ENCODE assay signal across 14 mouse cellular contexts in genomic region chr4:141871333-141871725, GRCm38 (mm10). TPM values are rescaled to one million over a fixed set of nuclear protein-coding genes. Genes with fewer than 3 reads are reported as not detected.
A peak's percentile ranks its signal among the peaks of the same experiment; 100 is the strongest.
DNase-seq lines count a peak whose midpoint lies in the region; ATAC-seq lines count a peak whose summit lies in the region.
"Had no signal": no experiment of that assay in that cellular context is flagged by ENCODE, and none has a peak within 500 bp of the region (broad histone marks: within the 10 kb centered on the region; RNA-seq: fewer than 3 reads in every experiment).

No protein-coding gene starts in this region.

- WGBS in hindbrain, embryonic 13.5 days, result 92% methylated on average over 3 of the region's 3 CpGs
- 87% methylated on average over 3 of the region's 3 CpGs for WGBS in hindbrain, embryonic 10.5 days
- 83% methylated on average over 3 of the region's 3 CpGs for WGBS in heart, embryonic 16.5 days

- peak overlapping the region; percentile 75 for H3K4me3 ChIP-seq in hindbrain, embryonic 13.5 days
- no peak overlapping the region for H3K4me3 ChIP-seq in hindbrain, embryonic 10.5 days
- no peak overlapping the region for H3K4me3 ChIP-seq in brown adipose tissue, adult 24 weeks (ENCODE audit: insufficient read depth, low read depth, low read length)
- no peak overlapping the region; the same call in 1 of the 2 replicates for H3K4me3 ChIP-seq in heart, embryonic 16.5 days (ENCODE audit: low read length)
- H3K4me3 ChIP-seq: myocyte had no signal

- H3K9ac ChIP-seq in hindbrain, embryonic 13.5 days, result peak overlapping the region; percentile 92; the same call in 1 of the 2 replicates
- no peak overlapping the region for H3K9ac ChIP-seq in heart, embryonic 16.5 days (ENCODE audit: low read length)

- peaks cover 92% of the 10 kb centered on the region for H3K4me1 ChIP-seq in hindbrain, embryonic 13.5 days (replicated peaks)
- H3K4me1 ChIP-seq in hindbrain, embryonic 10.5 days (replicated peaks), result peaks cover 70% of the 10 kb centered on the region
- H3K4me1 ChIP-seq in brown adipose tissue, adult 24 weeks (ENCODE audit: control insufficient read depth, insufficient read depth, insufficient read length, low read length), result peaks cover 21% of the 10 kb centered on the region; the same call in 1 of the 2 replicates
- peaks cover 69% of the 10 kb centered on the region for H3K4me1 ChIP-seq in heart, embryonic 16.5 days (ENCODE audit: control insufficient read depth, insufficient read depth, low read length)

- no peak for ATAC-seq in hindbrain, embryonic 13.5 days (ENCODE audit: low FRiP score)
- ATAC-seq in heart, embryonic 16.5 days (replicated peaks; ENCODE audit: extremely low read depth, insufficient read depth, low FRiP score), result no peak
- ATAC-seq in megakaryocyte, adult 5-6 weeks (ENCODE audit: poor library complexity, severe bottlenecking), result 0 out of 2 replicates have a peak, but pooled peaks have one; percentile 5

- peak overlapping the region; percentile 91 for H3K4me2 ChIP-seq in hindbrain, embryonic 13.5 days
- H3K4me2 ChIP-seq in heart, embryonic 16.5 days (ENCODE audit: low read depth, low read length), result peak overlapping the region; percentile 100; the same call in 1 of the 2 replicates

- H3K27ac ChIP-seq in hindbrain, embryonic 13.5 days, result peak overlapping the region; percentile 78
- no peak overlapping the region for H3K27ac ChIP-seq in hindbrain, embryonic 10.5 days
- H3K27ac ChIP-seq in brown adipose tissue, adult 24 weeks (replicated peaks; ENCODE audit: low read depth, low read length), result peak overlapping the region; percentile 52
- H3K27ac ChIP-seq in heart, embryonic 16.5 days (ENCODE audit: low read length), result peak overlapping the region; percentile 53

- DNase-seq in hindbrain, embryonic 10.5 days (ENCODE audit: low spot score), result no peak
- DNase-seq in ovary, postnatal 36 days (ENCODE audit: low spot score), result no peak
- no peak for DNase-seq in kidney, postnatal 10 days
- no peak for DNase-seq in frontal cortex, postnatal 25 days (ENCODE audit: low spot score in 2 of 2)
- DNase-seq: adrenal gland, postnatal 14 days had no signal

- no peaks in the 10 kb centered on the region for H3K27me3 ChIP-seq in hindbrain, embryonic 13.5 days
- peaks cover 23% of the 10 kb centered on the region; the same call in 1 of the 2 replicates for H3K27me3 ChIP-seq in hindbrain, embryonic 10.5 days (ENCODE audit: insufficient read depth, poor library complexity, severe bottlenecking)
- no peaks in the 10 kb centered on the region for H3K27me3 ChIP-seq in heart, embryonic 16.5 days (ENCODE audit: control insufficient read depth, insufficient read depth, low read length)

- H3K9me3 ChIP-seq in hindbrain, embryonic 13.5 days, result no peaks in the 10 kb centered on the region
- H3K9me3 ChIP-seq in hindbrain, embryonic 10.5 days, result no peaks in the 10 kb centered on the region
- no peaks in the 10 kb centered on the region for H3K9me3 ChIP-seq in heart, embryonic 16.5 days (replicated peaks; ENCODE audit: control insufficient read depth, low read length)

- peaks cover 3% of the 10 kb centered on the region; the same call in 1 of the 2 replicates for H3K36me3 ChIP-seq in hindbrain, embryonic 13.5 days
- H3K36me3 ChIP-seq in hindbrain, embryonic 10.5 days, result peaks cover 13% of the 10 kb centered on the region; the same call in 1 of the 2 replicates
- H3K36me3 ChIP-seq in heart, embryonic 16.5 days (ENCODE audit: control insufficient read depth, insufficient read depth), result peaks cover 5% of the 10 kb centered on the region; the same call in 1 of the 2 replicates

RNA-seq across cellular contexts. Expression of gene Efhd2, which starts 3.4 kb away (rescaled TPM):
- 68.1 and 68.6 TPM in 2 replicates for polyA plus RNA-seq in hindbrain, embryonic 13.5 days (2015; fragmentation: Nextera tagmentation; extraction: Ambion mirVana)
- polyA plus RNA-seq in hindbrain, embryonic 10.5 days (2016; fragmentation: Nextera tagmentation; extraction: Ambion mirVana), result 51.4 and 61.3 TPM in 2 replicates
- 11.7 and 12.9 TPM in 2 replicates for polyA plus RNA-seq in brown adipose tissue, adult 24 weeks (2012; ENCODE audit: insufficient read depth, insufficient read length, missing spikeins)
- 79.2 and 80.4 TPM in 2 replicates for polyA plus RNA-seq in heart, embryonic 16.5 days (2015; fragmentation: Nextera tagmentation; extraction: Ambion mirVana)
- 77.1 and 79.0 TPM in 2 replicates for total RNA-seq in megakaryocyte, adult 5-6 weeks (2015)
- 79.7 and 97.2 TPM in 2 replicates for total RNA-seq in megakaryocyte, adult 5-6 weeks (2017)

RNA-seq across cellular contexts. Expression of gene Ctrc, which starts 25.2 kb away (rescaled TPM):
- polyA plus RNA-seq in hindbrain, embryonic 13.5 days (2015; fragmentation: Nextera tagmentation; extraction: Ambion mirVana), result not detected in 2 replicates
- not detected in 2 replicates for polyA plus RNA-seq in hindbrain, embryonic 10.5 days (2016; fragmentation: Nextera tagmentation; extraction: Ambion mirVana)
- polyA plus RNA-seq in brown adipose tissue, adult 24 weeks (2012; ENCODE audit: insufficient read depth, insufficient read length, missing spikeins), result not detected in 2 replicates
- not detected in 2 replicates for polyA plus RNA-seq in heart, embryonic 16.5 days (2015; fragmentation: Nextera tagmentation; extraction: Ambion mirVana)
- total RNA-seq in megakaryocyte, adult 5-6 weeks (2015), result not detected in 2 replicates
- not detected in 2 replicates for total RNA-seq in megakaryocyte, adult 5-6 weeks (2017)
- total RNA-seq: adrenal gland, postnatal 14 days; ES-E14; heart, adult 18-20 months; layer of hippocampus, postnatal 25 days had no signal
- polyA plus RNA-seq: embryonic facial prominence, embryonic 14.5 days; myocyte had no signal

RNA-seq across cellular contexts. Expression of gene Cela2a, which starts 45.4 kb away (rescaled TPM):
- polyA plus RNA-seq in hindbrain, embryonic 13.5 days (2015; fragmentation: Nextera tagmentation; extraction: Ambion mirVana), result not detected in 2 replicates
- not detected in 2 replicates for polyA plus RNA-seq in hindbrain, embryonic 10.5 days (2016; fragmentation: Nextera tagmentation; extraction: Ambion mirVana)
- not detected in 2 replicates for polyA plus RNA-seq in brown adipose tissue, adult 24 weeks (2012; ENCODE audit: insufficient read depth, insufficient read length, missing spikeins)
- polyA plus RNA-seq in heart, embryonic 16.5 days (2015; fragmentation: Nextera tagmentation; extraction: Ambion mirVana), result 0.63 TPM in 1 of 2 replicates, not detected in the other
- total RNA-seq in megakaryocyte, adult 5-6 weeks (2015), result not detected in 2 replicates
- not detected in 2 replicates for total RNA-seq in megakaryocyte, adult 5-6 weeks (2017)
- total RNA-seq: heart, adult 18-20 months; layer of hippocampus, postnatal 25 days had no signal
- polyA plus RNA-seq: embryonic facial prominence, embryonic 14.5 days; myocyte had no signal
